Mouse (Mus musculus) gastrocnemius, postnatal 10 days (tissue): ENCODE measurements around the gene Spin2e. TPM values are rescaled to one million over a fixed set of nuclear protein-coding genes. Genes with fewer than 3 reads are reported as not detected.
"Not testable (repeated sequence)": the region's sequence is repeated elsewhere in the genome, so short reads cannot be mapped to it uniquely, and the experiment has no call there.

Source experiments
- DNase-seq: peaks from one replicate; pipeline ENCODE4 v3.0.0; 2021; ENCODE audit warnings: mixed read lengths
- long read RNA-seq, 2 experiments: library from polyadenylated mRNA; stranded (forward); transcript quantifications; one replicate each; pipeline ENCODE4 v2.0.0; 2021
- total RNA-seq, 2 experiments: library from RNA; stranded (reverse); gene quantifications; 2 replicates each; pipeline ENCODE4 v1.2.3; 2021

Spin2e gene
- total RNA-seq = not detected
- long read RNA-seq, experiment 1 = 0 reads
- long read RNA-seq, experiment 2 = 0 reads

DNA sequence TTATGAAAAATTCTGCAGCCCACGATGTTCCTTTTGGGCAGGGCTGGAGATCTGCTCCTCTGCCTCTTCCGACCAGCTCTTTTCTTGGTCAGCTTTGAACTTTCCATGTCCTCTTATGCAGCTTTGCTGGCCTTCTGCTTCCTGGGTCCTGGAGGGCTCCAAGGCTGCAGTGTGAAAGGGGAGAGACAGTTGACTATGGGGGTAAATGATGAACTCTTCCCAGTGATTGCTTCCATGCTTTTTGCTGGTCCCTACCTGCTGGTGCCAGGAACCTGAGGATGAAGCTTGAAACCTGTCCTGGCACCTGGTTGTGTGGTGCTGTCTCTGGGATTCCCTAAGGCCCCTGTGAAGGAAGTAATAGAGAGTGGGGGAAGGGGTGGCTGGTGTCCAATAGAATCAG, at the start of gene Spin2e:
Gene Spin2e (minus strand): TSS at position 101 of the 400 bp plus-strand sequence.
- not testable (repeated sequence) for DNase-seq

GRCm38 (mm10) chrX:31574183-31574582, 44.5 kb downstream of the Spin2e start, which contains the start of gene Gm21883:
TSS of gene Gm21883 (minus strand) at chrX:31574283.
- DNase-seq = not testable (repeated sequence)

Other genes with a start within 250 kb of the Spin2e start
- not detected for gene Btbd35f19, start 235.0 kb downstream of the Spin2e start, total RNA-seq
- not detected for gene Gm21883, start 44.6 kb downstream of the Spin2e start, total RNA-seq
- not detected for gene Btbd35f25, start 98.2 kb upstream of the Spin2e start, total RNA-seq